Mouse (Mus musculus): ENCODE results near the gene Sp7. TPM values are rescaled to one million over a fixed set of nuclear protein-coding genes. Genes with fewer than 3 reads are reported as not detected.

Gene Sp7
- total and polyA plus RNA-seq, 3 experiments: not detected

DNA sequence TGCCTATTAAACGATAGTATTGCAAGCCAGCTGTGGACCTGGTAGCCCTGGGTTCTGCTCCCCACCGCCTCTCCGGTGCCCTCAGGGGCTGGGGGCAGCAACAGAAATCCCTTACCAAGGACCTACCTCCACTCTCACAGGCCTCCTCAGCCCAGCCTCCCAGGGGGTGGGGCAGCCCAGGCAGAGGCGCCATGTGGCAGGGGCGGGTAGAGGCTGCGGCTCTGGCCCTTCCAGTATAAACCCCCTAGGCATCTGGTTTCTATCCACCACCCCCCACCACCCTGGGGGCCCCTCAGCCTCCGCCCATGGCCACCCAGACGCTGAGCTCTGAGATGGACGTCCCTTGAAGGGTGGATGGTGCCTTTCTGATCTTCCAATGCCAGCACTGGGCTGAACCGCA lies 3.7 kb upstream of the Sp7 start:
- no peak for DNase-seq (ENCODE audit: low read depth, low spot score)
- TF ChIP-seq MAFK (IDR thresholded peaks at IDR 0.05; ENCODE audit: borderline replicate concordance, low read depth, low read length): no peak
- TF ChIP-seq CTCF (IDR thresholded peaks at IDR 0.05 in 2 of 3, conservative IDR thresholded peaks at IDR 0.05 in 1 of 3; ENCODE audit: control insufficient read depth in 1 of 3, insufficient read depth in 1 of 3, low read depth in 2 of 3, low read length in 3 of 3, poor library complexity in 1 of 3, severe bottlenecking in 1 of 3): no peak
- no peak for TF ChIP-seq MAX (IDR thresholded peaks at IDR 0.05; ENCODE audit: low read length)
- TF ChIP-seq MYB (IDR thresholded peaks at IDR 0.05; ENCODE audit: low read depth, low read length): no peak
- no peak for TF ChIP-seq POLR2AphosphoS2 (IDR thresholded peaks at IDR 0.05; ENCODE audit: low read length)
- TF ChIP-seq E2F4 (IDR thresholded peaks at IDR 0.05; ENCODE audit: borderline replicate concordance, low read depth, low read length): no peak
- no peak for TF ChIP-seq SIN3A (IDR thresholded peaks at IDR 0.05; ENCODE audit: low read length)
- no peak for TF ChIP-seq RCOR1 (IDR thresholded peaks at IDR 0.05; ENCODE audit: low read depth, low read length)
- Histone ChIP-seq H3K27ac (ENCODE audit: control insufficient read depth, low read depth, low read length) (no peak overlapping the region), H3K36me3 (ENCODE audit: control insufficient read depth in 1 of 2, insufficient read depth in 2 of 2, low read length in 2 of 2) (no peaks in the 10 kb centered on the region), H3K4me1 (ENCODE audit: control insufficient read depth in 1 of 2, insufficient read depth in 2 of 2, low read length in 2 of 2) (no peaks in the 10 kb centered on the region), H3K4me3 (ENCODE audit: control insufficient read depth in 1 of 2, insufficient read depth in 1 of 2, low read depth in 2 of 2, low read length in 2 of 2) (no peak overlapping the region), H3K9ac (ENCODE audit: control insufficient read depth, low read depth, low read length, poor library complexity, severe bottlenecking) (no peak overlapping the region), H3K27me3 (ENCODE audit: control insufficient read depth in 1 of 2, insufficient read depth in 2 of 2, low read length in 2 of 2) (peaks cover 4 to 23% of the 10 kb centered on the region in 2 experiments; a peak in 3 of 4 replicates), H3K9me3 (replicated peaks; ENCODE audit: insufficient read depth, low read length) (no peaks in the 10 kb centered on the region), H3K79me2 (ENCODE audit: control insufficient read depth, insufficient read depth, low read length, poor library complexity) (no peaks in the 10 kb centered on the region)

DNA sequence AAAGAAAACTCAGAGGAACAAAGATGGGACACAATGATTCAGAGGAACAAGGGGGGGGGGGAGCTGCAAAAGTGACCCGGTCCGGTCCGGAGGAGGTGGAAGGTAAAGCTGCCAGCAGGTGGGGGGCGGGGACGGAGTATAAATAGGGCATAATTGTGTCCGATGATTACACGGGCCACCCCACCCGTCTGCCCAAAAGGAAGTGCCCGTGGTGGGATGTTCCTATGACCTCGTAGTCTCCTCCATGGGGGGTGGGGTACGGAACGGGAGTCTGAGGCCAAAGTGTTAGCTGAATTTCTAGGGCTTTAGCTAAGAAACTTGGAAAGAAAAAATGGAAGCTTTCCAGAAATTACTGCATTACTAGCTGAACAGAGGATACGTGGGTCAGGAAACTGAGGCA lies 3.0 kb upstream of the Sp7 start:
- DNase-seq (ENCODE audit: low read depth, low spot score): no peak
- Histone ChIP-seq H3K79me2 (ENCODE audit: control insufficient read depth, insufficient read depth, low read length, poor library complexity) (no peaks in the 10 kb centered on the region), H3K4me3 (ENCODE audit: control insufficient read depth in 1 of 2, insufficient read depth in 1 of 2, low read depth in 2 of 2, low read length in 2 of 2) (no peak overlapping the region), H3K27me3 (ENCODE audit: control insufficient read depth in 1 of 2, insufficient read depth in 2 of 2, low read length in 2 of 2) (peaks cover 2 to 17% of the 10 kb centered on the region in 2 experiments; a peak in 3 of 4 replicates), H3K4me1 (ENCODE audit: control insufficient read depth in 1 of 2, insufficient read depth in 2 of 2, low read length in 2 of 2) (peaks cover 0 to 2% of the 10 kb centered on the region in 2 experiments; a peak in 2 of 4 replicates), H3K9ac (ENCODE audit: control insufficient read depth, low read depth, low read length, poor library complexity, severe bottlenecking) (no peak overlapping the region), H3K9me3 (replicated peaks; ENCODE audit: insufficient read depth, low read length) (no peaks in the 10 kb centered on the region), H3K36me3 (ENCODE audit: control insufficient read depth in 1 of 2, insufficient read depth in 2 of 2, low read length in 2 of 2) (no peaks in the 10 kb centered on the region), H3K27ac (ENCODE audit: control insufficient read depth, low read depth, low read length) (no peak overlapping the region)
- TF ChIP-seq KAT2A (conservative IDR thresholded peaks at IDR 0.05; ENCODE audit: low read depth, low read length) (no peak), ZMIZ1 (IDR thresholded peaks at IDR 0.05; ENCODE audit: low read depth, low read length) (no peak), ZC3H11A (IDR thresholded peaks at IDR 0.05; ENCODE audit: low read depth, low read length) (no peak), CTCF (IDR thresholded peaks at IDR 0.05 in 2 of 3, conservative IDR thresholded peaks at IDR 0.05 in 1 of 3; ENCODE audit: control insufficient read depth in 1 of 3, insufficient read depth in 1 of 3, low read depth in 2 of 3, low read length in 3 of 3, poor library complexity in 1 of 3, severe bottlenecking in 1 of 3) (no peak), SMC3 (IDR thresholded peaks at IDR 0.05; ENCODE audit: low read depth, low read length) (no peak), TAL1 (IDR thresholded peaks at IDR 0.05; ENCODE audit: low read length) (no peak), USF2 (IDR thresholded peaks at IDR 0.05; ENCODE audit: borderline replicate concordance in 1 of 2, insufficient read depth in 1 of 2, low read depth in 1 of 2, low read length in 2 of 2) (no peak), JUND (IDR thresholded peaks at IDR 0.05; ENCODE audit: low read depth, low read length) (no peak), BHLHE40 (IDR thresholded peaks at IDR 0.05; ENCODE audit: borderline replicate concordance, low read depth, low read length) (no peak), HCFC1 (IDR thresholded peaks at IDR 0.05; ENCODE audit: low read depth, low read length) (no peak), TCF12 (IDR thresholded peaks at IDR 0.05; ENCODE audit: low read depth, low read length) (no peak), ZKSCAN1 (IDR thresholded peaks at IDR 0.05; ENCODE audit: low read depth, low read length) (no peak), NRF1 (IDR thresholded peaks at IDR 0.05; ENCODE audit: insufficient read depth, low read depth, low read length, poor library complexity, severe bottlenecking) (no peak), MAX (IDR thresholded peaks at IDR 0.05; ENCODE audit: low read length) (no peak), MYC (IDR thresholded peaks at IDR 0.05; ENCODE audit: low read depth, low read length) (no peak)

All from MEL (cell line).